Mouse (Mus musculus): ENCODE data around the gene Lcmt1.

DNA sequence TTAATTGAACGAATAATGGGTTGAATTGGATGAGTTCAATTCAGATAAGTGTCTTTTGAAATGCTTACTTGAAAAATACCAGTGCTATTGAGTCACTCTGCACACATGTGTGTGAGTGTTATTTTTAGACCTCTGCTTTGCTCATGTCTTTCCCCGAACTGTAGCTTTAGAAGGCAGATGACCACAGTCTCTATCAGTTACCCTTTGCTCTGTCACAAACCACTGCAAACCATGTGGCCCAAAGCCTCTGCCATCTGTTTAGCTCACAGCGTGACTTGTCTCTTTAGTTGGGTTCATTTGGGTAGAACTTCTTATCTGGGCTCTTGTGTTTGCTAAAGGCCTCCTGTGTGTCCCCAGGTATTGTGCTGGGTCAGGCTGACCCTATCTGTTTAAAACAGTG is 36.0 kb downstream of the Lcmt1 start:
- TF ChIP-seq CTCF (conservative IDR thresholded peaks at IDR 0.05; ENCODE audit: low read length) (no peak), POU5F1 (IDR thresholded peaks at IDR 0.05; ENCODE audit: borderline replicate concordance, low read length) (no peak), NANOG (IDR thresholded peaks at IDR 0.05; ENCODE audit: borderline replicate concordance, low read length) (no peak)
